In genomic region chr7:80846280-80846678, GRCm38 (mm10) we compare ENCODE assay signal across 20 mouse cellular contexts. TPM values are rescaled to one million over a fixed set of nuclear protein-coding genes. Genes with fewer than 3 reads are reported as not detected.
DNase-seq lines count a peak whose midpoint lies in the region; ATAC-seq and TF ChIP-seq lines count a peak whose summit lies in the region.
"Had no signal": no experiment of that assay in that cellular context is flagged by ENCODE, and none has a peak within 500 bp of the region (broad histone marks: within the 10 kb centered on the region; RNA-seq: fewer than 3 reads in every experiment).

No protein-coding gene starts in this region.

- no peaks in the 10 kb centered on the region for H3K36me3 ChIP-seq in kidney, embryonic 16.5 days (ENCODE audit: insufficient read depth, low read length)
- H3K36me3 ChIP-seq in E14TG2a.4 (ENCODE audit: insufficient read depth, low read length) (peaks cover 9% of the 10 kb centered on the region), ES-E14 (ENCODE audit: control insufficient read depth, insufficient read depth, low read length, poor library complexity, severe bottlenecking) (no peaks in the 10 kb centered on the region)
- H3K36me3 ChIP-seq: hindbrain, embryonic 15.5 days; liver, embryonic 15.5 days; midbrain, embryonic 12.5 days had no signal

- H3K4me3 ChIP-seq in kidney, embryonic 16.5 days (ENCODE audit: low read length): no peak overlapping the region
- H3K4me3 ChIP-seq in E14TG2a.4 (replicated peaks; ENCODE audit: low read length) (peak overlapping the region; percentile 81), ES-E14 (ENCODE audit: insufficient read depth in 1 of 2, low read depth in 1 of 2, low read length in 2 of 2, poor library complexity in 1 of 2, severe bottlenecking in 1 of 2) (peak overlapping the region; percentile 68 to 70)
- H3K4me3 ChIP-seq: hindbrain, embryonic 15.5 days; liver, embryonic 15.5 days; midbrain, embryonic 12.5 days had no signal

- H3K9me3 ChIP-seq in kidney, embryonic 16.5 days (ENCODE audit: low read length): no peaks in the 10 kb centered on the region
- H3K9me3 ChIP-seq in E14TG2a.4 (ENCODE audit: low read length): no peaks in the 10 kb centered on the region
- H3K9me3 ChIP-seq in ES-E14 (ENCODE audit: control insufficient read depth, insufficient read depth, low read depth, low read length): no peaks in the 10 kb centered on the region
- H3K9me3 ChIP-seq: hindbrain, embryonic 15.5 days; liver, embryonic 15.5 days; midbrain, embryonic 12.5 days had no signal

- no peak for ATAC-seq in kidney, embryonic 16.5 days (ENCODE audit: low FRiP score, low TSS enrichment)
- ATAC-seq in megakaryocyte, adult 5-6 weeks (ENCODE audit: poor library complexity, severe bottlenecking): peak; percentile 38; the same call in 1 of the 2 replicates
- ATAC-seq: forebrain, postnatal 0 days; lung, postnatal 0 days; Patski had no signal

- H3K4me2 ChIP-seq in kidney, embryonic 16.5 days (replicated peaks; ENCODE audit: low read depth, low read length): no peak overlapping the region
- H3K4me2 ChIP-seq: hindbrain, embryonic 15.5 days; liver, embryonic 15.5 days; midbrain, embryonic 12.5 days had no signal

- WGBS in kidney, embryonic 16.5 days: 86% methylated on average over 10 of the region's 10 CpGs

- H3K27me3 ChIP-seq in kidney, embryonic 16.5 days (ENCODE audit: insufficient read depth, low read length): no peaks in the 10 kb centered on the region
- H3K27me3 ChIP-seq in E14TG2a.4 (ENCODE audit: insufficient read depth, low read length): no peaks in the 10 kb centered on the region
- H3K27me3 ChIP-seq: hindbrain, embryonic 15.5 days; liver, embryonic 15.5 days; midbrain, embryonic 12.5 days; Patski had no signal

- no peak for DNase-seq in kidney, adult 9 months
- DNase-seq in ES-E14 (ENCODE audit: low read depth, low spot score): no peak
- DNase-seq in adrenal gland, adult 2 months: no peak
- DNase-seq in ovary, postnatal 14 days (ENCODE audit: low spot score): no peak
- no peak for DNase-seq in retina, postnatal 1 day
- DNase-seq: adrenal gland, adult 8-10 months; cerebellum, adult 9-10 months; forebrain, postnatal 0 days; kidney, adult 8-10 months; kidney, postnatal 36 days; right cerebral cortex, postnatal 4 days; thymus, postnatal 14 days had no signal

- H3K4me1 ChIP-seq in kidney, embryonic 16.5 days (ENCODE audit: insufficient read depth, low read length): peaks cover 4% of the 10 kb centered on the region; the same call in 1 of the 2 replicates
- H3K4me1 ChIP-seq in E14TG2a.4 (replicated peaks; ENCODE audit: low read depth, low read length) (peaks cover 44% of the 10 kb centered on the region), ES-E14 (ENCODE audit: control insufficient read depth in 2 of 2, insufficient read depth in 2 of 2, low read length in 2 of 2, poor library complexity in 1 of 2) (peaks cover 8 to 13% of the 10 kb centered on the region in 2 experiments; a peak in 3 of 4 replicates)
- H3K4me1 ChIP-seq: hindbrain, embryonic 15.5 days; liver, embryonic 15.5 days; midbrain, embryonic 12.5 days had no signal

- peak overlapping the region; percentile 11; the same call in 1 of the 2 replicates for H3K9ac ChIP-seq in kidney, embryonic 16.5 days (replicated peaks; ENCODE audit: low read length)
- peak overlapping the region; percentile 84 for H3K9ac ChIP-seq in ES-E14 (ENCODE audit: insufficient read depth, low read depth, low read length, poor library complexity, severe bottlenecking)
- H3K9ac ChIP-seq: forebrain, postnatal 0 days; hindbrain, embryonic 15.5 days; liver, embryonic 15.5 days; midbrain, embryonic 12.5 days had no signal

- TF ChIP-seq CTCF in E14TG2a.4 (conservative IDR thresholded peaks at IDR 0.05; ENCODE audit: low read length): no peak

- no peak overlapping the region for H3K27ac ChIP-seq in kidney, embryonic 16.5 days (ENCODE audit: low read length)
- H3K27ac ChIP-seq in ES-E14 (ENCODE audit: insufficient read depth, low read depth, low read length, poor library complexity, severe bottlenecking): peak overlapping the region; percentile 34
- H3K27ac ChIP-seq: hindbrain, embryonic 15.5 days; liver, embryonic 15.5 days; midbrain, embryonic 12.5 days had no signal

- in situ Hi-C loops in ES-E14 (cut with MboI; ENCODE audit: low sequenced_read_pairs in 2 of 2, unreplicated experiment in 2 of 2): loop anchor here in 1 of 2 experiments (10.0 kb wide), 1 partner anchor 111 kb away; no protein-coding TSS in a partner anchor

TF ChIP-seq in ES-E14, 5 proteins besides CTCF, POLR2A, EP300 and RAD21:
- no peak for TF ChIP-seq MAFK (IDR thresholded peaks at IDR 0.05; ENCODE audit: insufficient read depth, low read depth, low read length)
- TF ChIP-seq ZC3H11A (IDR thresholded peaks at IDR 0.05; ENCODE audit: borderline replicate concordance, low read depth, low read length): no peak
- TF ChIP-seq HCFC1 (IDR thresholded peaks at IDR 0.05; ENCODE audit: borderline replicate concordance, insufficient read depth, low read length): no peak
- no peak for TF ChIP-seq CHD2 (IDR thresholded peaks at IDR 0.05; ENCODE audit: low read depth, low read length)
- TF ChIP-seq ZNF384 (IDR thresholded peaks at IDR 0.05; ENCODE audit: low read depth, low read length): no peak

RNA-seq across cellular contexts. Expression of gene Zscan2, which starts 14.4 kb away (rescaled TPM):
- polyA plus RNA-seq in kidney, embryonic 16.5 days (2015; fragmentation: Nextera tagmentation; extraction: Ambion mirVana): 3.0 and 3.2 TPM in 2 replicates
- total RNA-seq in ES-E14 (2012; rRNA removed): 2.3 and 2.4 TPM in 2 replicates
- total RNA-seq in megakaryocyte, adult 5-6 weeks (2015): 1.6 and 2.0 TPM in 2 replicates
- 1.5 and 2.9 TPM in 2 replicates for total RNA-seq in megakaryocyte, adult 5-6 weeks (2017)
- total RNA-seq in adrenal gland, adult 2 months (2021): 1 to 10 TPM; 4.6 to 6.6 TPM
- 4.0 and 4.4 TPM in 2 replicates for polyA plus RNA-seq in adrenal gland, adult 2 months (2012; rRNA removed)

RNA-seq across cellular contexts. Expression of gene Iqgap1, which starts 20.5 kb away (rescaled TPM):
- polyA plus RNA-seq in kidney, embryonic 16.5 days (2015; fragmentation: Nextera tagmentation; extraction: Ambion mirVana): 97.7 and 101 TPM in 2 replicates
- 135 and 170 TPM in 2 replicates for total RNA-seq in ES-E14 (2012; rRNA removed)
- total RNA-seq in megakaryocyte, adult 5-6 weeks (2015): 246 and 291 TPM in 2 replicates
- total RNA-seq in megakaryocyte, adult 5-6 weeks (2017): 287 and 303 TPM in 2 replicates
- 10 to 100 TPM; 84.8 to 88.4 TPM for total RNA-seq in adrenal gland, adult 2 months (2021)
- polyA plus RNA-seq in adrenal gland, adult 2 months (2012; rRNA removed): 15.7 and 19.1 TPM in 2 replicates

RNA-seq across cellular contexts. Expression of gene Wdr73, which starts 54.8 kb away (rescaled TPM):
- 43.6 and 44.8 TPM in 2 replicates for polyA plus RNA-seq in kidney, embryonic 16.5 days (2015; fragmentation: Nextera tagmentation; extraction: Ambion mirVana)
- 38.2 and 41.5 TPM in 2 replicates for total RNA-seq in ES-E14 (2012; rRNA removed)
- 5.8 and 6.0 TPM in 2 replicates for total RNA-seq in megakaryocyte, adult 5-6 weeks (2015)
- total RNA-seq in megakaryocyte, adult 5-6 weeks (2017): 6.4 and 9.7 TPM in 2 replicates
- total RNA-seq in adrenal gland, adult 2 months (2021): 10 to 100 TPM in 1 of 2 experiments, 1 to 10 TPM in 1; 9.5 to 24.4 TPM
- 9.5 and 15.8 TPM in 2 replicates for polyA plus RNA-seq in adrenal gland, adult 2 months (2012; rRNA removed)

RNA-seq across cellular contexts. Expression of gene Nmb, which starts 58.6 kb away (rescaled TPM):
- 9.0 TPM in 2 replicates for polyA plus RNA-seq in kidney, embryonic 16.5 days (2015; fragmentation: Nextera tagmentation; extraction: Ambion mirVana)
- 17.4 and 23.2 TPM in 2 replicates for total RNA-seq in ES-E14 (2012; rRNA removed)
- total RNA-seq in megakaryocyte, adult 5-6 weeks (2015): 6.1 and 9.2 TPM in 2 replicates
- 0.59 and 1.3 TPM in 2 replicates for total RNA-seq in megakaryocyte, adult 5-6 weeks (2017)
- 1 to 10 TPM; 1.4 to 3.7 TPM for total RNA-seq in adrenal gland, adult 2 months (2021)
- 4.8 and 6.5 TPM in 2 replicates for polyA plus RNA-seq in adrenal gland, adult 2 months (2012; rRNA removed)
